Mouse (Mus musculus): ENCODE data around the gene Pa2g4.

The Pa2g4 gene

DNA sequence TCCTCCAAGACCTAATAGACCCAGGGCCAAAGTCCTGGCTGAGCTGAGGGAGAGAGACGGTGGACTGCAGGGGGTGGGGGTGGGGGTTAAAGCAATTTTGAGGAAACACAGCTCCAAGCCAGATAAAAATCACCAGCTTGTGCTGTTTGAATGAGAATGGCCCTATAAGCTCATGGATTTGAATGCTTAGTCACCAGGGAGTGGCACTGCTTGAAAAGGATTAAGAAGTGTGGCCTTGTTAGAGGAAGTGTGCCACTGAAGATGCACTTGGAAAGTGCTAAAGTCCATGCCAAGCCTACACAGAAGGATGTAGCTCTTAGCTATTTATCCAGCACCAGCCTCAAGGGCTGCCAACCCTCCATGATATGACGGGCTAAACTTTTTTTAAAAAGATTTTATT is 30.6 kb downstream of the Pa2g4 start:
- DNase-seq, result no peak

DNA sequence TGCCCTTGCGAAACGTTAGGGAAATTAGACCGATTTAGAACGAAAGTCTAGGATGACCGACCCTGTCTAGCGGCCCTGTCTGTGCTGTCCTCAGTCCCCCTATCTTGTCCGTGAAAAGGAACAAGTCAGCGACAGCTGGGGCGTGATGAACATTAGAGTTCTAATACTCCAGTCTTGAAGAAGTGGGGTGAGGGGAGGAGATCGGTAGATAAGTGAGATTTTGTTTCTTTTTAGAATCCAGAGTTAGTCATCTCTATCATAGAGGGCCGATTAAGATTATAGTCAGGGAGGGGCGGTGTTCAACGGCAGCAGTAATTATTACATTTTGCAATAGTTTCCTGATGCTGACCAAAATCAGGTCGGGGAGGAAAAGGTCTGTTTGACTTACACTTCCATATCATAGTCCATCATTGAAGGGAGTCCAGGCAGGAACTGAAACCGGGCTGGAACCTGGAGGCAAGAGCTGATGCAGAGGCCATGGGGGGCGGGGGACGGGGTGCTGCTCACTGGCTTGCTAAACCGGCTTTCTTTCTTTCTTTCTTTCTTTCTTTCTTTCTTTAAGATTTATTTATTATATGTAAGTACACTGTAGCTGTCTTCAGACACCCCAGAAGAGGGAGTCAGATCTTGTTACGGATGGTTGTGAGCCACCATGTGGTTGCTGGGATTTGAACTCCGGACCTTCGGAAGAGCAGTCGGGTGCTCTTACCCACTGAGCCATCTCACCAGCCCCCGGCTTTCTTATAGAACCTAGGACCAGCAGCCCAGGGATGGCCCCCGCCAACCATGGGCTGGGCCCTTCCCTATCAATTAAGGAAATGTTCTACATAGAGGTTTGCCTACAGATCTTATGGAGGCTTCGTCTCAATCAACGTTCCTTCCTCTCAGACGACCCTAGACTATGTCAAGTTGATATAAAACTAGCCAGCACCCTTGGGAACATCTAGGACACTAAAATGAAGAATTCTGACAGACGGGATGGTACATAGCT is 39.1 kb downstream of the Pa2g4 start:
- DNase-seq, result no peak

DNA sequence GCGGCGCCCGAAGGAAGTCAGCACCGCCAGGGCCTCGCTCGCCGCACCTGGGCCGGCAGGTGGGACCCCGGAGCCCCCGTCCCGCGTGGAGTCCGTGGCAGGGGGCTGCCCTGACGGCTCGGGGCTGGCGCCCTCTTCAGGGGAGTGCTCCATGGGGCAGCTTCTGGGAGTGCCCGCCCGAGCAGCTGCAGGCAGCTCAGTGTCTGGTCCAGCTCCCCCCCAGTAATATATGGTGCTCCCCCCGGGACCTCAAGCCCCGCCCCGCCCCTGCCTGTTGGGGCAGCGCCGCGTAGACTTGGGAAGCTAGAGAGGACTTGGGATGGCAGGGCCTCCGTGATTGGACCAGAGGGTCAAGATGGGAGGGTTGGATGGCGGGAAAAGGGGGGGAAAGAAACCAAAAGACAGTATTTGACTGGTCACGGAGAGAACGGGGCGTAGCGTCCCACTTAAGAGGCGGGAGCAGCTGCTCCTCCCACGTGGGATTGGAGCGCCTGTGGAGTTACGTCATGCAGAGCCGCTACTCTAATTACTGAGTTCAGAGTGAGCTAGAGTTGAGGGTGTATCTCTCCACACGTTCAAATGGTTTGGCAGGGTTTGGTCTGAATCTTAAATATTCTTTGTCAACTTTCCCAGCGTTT is 40.0 kb downstream of the Pa2g4 start, which contains the start of gene Esyt1:
Gene Esyt1, minus strand, starts transcription at position 201 of the 638 bp plus-strand sequence.
- peak; percentile 98 for DNase-seq

DNA sequence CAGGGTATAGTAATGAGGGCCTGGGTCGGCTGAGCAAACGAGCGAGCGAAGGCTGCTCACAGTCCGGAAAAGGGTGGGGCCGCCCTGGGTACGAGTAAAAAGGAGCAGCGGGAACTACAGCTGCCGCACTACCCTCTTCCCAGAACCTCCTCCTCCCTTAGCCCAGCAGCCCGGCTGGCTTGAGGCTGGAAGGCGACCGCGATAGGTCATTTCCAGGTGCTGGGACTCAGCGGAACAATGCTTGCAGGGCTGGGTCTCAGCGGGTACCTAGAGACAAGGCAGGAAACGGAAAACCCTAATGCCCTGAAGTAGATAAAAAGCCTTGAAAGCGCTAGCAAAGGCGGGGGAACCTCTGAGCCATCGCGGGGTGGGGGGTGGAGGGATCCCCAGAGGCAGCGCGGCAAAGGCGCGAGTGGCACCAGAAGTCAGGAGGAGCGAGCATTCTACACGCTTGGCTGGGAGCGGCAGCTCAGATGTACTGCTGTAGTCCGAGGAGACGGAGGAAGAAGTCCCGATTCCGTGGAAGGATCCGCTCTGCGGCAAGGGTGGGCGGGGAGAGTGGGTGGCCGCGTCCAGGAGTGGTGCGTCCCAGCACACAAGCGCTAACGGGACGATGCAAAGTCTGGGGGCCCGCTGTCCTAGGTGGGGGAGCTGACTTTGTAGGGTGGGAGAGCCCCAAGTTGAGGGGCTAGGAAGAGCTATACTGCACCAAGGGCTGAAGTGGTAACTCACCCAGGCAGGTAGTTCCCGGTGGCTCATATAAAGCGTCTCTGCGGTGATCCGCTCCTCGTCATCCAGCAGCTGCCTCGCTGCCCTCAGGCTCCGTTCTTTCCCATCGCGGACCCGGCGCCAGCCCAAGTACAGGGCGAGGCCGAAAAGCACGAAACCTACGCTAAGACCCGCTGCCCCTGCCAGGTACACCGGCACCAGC is 40.8 kb downstream of the Pa2g4 start:
- DNase-seq, result peak; percentile 55

DNA sequence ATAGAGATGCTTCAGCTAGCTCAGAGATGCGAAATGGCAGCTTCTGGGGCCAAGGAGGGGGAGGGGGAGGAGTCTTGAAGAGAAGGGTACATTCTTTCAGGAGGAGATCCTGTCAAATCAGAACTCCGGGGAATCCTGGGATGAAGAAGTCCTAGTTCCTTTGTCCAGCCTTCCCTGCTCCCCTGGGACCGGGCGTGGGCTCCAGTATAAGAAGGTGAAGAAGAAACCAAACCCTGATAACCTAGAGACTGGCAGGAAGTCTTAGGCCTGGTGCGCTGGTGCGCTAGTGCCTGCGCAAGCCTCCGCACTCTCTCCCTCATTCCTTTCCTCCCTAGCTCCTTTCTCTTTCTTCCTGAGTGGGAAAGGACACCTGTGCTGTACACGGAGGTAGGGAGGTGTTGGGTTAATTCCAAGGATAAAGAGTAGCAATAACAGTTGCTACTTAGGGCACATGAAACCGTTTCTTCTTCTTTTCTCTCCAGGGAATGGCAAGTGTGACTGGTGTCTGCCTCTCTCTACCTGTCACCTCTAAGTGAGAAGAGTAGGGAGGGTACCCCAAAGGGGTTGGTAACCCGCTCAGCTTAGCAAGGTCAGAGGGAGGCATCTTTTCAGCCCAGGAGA is 41.6 kb downstream of the Pa2g4 start:
- DNase-seq, result no peak

DNA sequence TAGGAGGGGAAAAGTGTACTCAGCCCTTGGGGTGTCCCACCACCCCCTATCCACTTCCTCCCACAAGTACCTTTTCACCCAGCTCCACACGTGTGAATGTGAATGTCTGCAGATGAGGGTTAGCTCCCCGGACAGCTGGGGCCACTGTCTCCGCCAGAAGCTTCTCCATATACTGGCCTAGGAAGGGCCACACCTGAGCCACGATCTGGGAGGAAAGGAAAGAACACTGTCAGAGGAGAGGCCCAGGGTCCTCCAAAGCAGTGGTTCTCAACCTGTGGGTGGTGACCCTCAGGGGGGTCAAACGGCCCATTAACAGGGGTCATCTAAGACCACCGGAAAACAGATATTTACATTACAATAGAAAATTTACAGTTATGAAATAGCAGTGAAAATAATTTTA is 43.4 kb downstream of the Pa2g4 start:
- no peak for DNase-seq

DNA sequence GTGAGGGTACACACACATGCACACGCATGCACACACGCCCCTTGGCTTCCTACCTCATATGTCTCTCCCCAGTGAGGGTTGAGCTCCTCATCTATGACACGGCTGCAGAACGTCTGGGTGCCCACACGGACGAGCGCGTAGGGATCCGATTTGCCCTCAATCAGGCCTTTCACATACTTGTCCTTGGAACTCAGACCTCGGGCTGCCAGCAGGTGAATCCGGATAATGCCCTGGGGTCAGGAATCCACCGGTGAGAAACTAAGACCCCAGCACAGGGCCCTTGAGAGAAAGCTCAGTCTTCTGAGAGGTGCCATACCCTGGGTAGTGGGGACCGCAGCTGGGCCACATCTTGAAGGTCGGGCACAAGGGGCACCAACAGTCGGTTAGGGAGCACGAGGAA is 45.2 kb downstream of the Pa2g4 start:
- DNase-seq, result no peak

DNA sequence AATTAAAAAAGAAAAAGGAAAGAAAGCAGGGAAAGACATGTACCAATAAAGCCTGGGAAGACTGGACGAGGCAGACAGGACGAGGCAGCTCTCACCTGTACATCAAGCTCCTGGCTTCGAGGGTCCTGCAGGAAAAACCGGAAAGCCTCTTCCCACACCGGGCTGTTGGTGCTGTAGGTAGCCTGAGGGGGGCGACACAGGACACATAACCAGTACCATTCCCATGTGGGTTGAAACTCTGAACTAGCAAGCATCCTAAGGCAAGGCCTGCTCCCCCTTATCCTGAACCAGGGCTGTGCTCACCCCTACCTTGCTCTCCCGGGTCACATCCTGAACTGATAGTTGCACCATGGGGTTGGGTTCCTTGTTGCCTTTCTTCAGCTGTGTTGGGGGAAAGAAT is 47.0 kb downstream of the Pa2g4 start:
- DNase-seq, result peak; percentile 65

DNA sequence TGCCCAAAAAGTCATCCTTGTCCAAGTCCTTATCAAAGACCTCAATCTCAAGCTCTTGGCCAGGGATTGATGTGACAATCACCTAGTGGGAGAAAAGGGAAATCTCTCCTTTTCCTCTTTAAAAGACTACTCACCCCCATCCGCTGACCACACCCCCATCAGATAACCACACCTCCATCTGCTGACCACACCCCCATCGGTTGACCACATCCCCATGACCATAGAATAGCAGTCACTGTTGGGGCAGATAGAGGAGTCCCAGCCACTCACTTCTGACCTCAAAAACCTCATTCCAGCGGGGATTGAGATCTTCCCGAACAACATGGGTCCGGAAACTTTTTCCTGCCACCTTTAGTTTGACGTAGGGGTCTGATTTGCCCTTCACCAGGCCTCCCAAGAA is 49.1 kb downstream of the Pa2g4 start:
- DNase-seq, result no peak

DNA sequence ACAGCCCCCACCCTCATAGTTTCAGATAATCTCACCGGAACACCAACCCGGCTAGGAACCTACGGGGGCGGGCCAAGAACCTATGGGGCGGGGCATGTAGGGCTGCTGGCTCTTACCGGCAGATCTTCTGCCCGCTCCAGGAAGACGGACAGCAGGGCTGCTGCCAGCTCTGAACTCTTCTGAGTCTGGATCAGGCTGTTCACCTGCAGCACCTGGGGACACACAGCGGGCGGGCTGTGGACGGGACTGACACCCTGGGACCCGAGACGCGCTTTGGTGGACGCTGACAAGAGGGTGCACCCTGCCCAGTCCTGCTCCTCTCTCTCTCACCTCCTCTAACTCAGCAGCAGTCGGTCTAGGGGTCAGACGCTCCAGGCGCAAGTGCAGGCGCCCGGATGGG is 49.8 kb downstream of the Pa2g4 start:
- no peak for DNase-seq

DNA sequence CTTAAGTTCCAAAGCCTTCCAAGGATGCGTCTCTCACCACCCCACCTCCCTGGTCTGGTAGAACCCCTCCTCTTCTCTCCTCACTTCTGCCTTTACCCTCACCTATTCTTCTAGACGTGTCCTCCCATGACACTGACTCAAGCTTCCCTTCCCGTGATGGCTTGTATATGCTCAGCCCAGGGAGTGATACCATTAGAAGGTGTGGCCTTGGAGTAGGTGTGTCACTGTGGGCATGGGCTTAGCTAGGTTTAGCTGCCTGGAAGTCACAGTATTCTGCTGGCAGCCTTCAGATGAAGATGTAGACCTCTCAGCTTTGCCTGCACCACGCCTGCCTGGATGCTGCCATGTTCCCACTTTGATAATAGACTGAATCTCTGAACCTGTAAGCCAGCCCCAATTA is 50.7 kb downstream of the Pa2g4 start:
- DNase-seq, result no peak

DNA sequence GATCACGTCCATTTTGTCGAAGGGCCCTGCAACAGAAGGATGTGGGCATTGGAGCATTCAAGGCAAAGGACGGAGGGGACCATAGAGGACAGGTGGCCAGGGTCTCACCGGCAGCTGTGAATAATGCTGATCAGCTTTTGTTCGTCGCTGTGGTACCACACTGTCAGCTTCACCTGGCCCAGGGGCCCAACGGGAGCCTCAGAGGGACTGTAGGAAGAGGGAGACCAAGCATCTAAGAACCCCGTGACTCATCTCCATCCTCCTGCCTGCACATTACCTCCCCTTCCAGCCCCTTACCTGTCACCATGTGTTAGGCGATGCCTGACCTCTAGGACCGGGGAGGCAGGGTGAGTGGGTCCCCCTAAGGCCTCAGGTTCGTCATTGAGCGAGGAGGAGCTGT is 54.0 kb downstream of the Pa2g4 start:
- no peak for DNase-seq

DNA sequence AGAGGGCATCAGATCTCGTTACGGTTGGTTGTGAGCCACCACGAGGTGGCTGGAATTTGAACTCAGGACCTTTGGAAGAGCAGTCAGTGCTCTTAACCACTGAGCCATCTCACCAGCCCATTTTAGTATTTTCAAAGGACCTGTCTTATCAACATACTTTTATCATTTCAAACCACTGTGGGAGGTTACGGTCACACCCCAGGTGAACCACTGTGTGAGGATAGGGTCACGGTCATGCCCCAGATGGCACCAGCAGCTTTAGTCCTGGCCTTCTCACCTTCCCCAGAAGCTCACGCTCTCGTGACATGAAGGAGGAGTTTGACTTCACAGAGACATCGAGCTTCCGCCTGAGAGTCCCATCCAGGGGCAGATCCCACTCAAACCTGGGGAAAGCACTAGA is 54.6 kb downstream of the Pa2g4 start:
- no peak for DNase-seq

DNA sequence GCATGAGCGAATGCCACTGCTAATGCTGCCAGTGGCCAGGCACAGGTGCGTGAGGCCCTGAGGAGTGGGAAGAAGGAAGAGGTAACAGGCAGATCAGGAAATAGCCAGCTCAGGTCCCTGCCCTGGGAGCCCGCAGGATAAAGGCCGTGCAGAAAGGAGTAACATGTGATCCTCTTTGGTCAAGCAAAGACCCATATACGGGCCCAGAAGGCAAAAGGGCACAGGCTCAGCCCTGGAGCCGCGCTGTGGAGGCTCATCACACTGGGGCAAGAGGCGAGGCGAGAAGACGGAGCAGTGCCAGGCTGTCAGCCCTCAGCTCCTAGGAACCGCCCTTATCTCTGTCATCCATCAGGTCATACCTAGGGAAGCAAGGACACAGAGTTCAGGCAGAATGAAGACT is 55.5 kb downstream of the Pa2g4 start:
- no peak for DNase-seq

DNA sequence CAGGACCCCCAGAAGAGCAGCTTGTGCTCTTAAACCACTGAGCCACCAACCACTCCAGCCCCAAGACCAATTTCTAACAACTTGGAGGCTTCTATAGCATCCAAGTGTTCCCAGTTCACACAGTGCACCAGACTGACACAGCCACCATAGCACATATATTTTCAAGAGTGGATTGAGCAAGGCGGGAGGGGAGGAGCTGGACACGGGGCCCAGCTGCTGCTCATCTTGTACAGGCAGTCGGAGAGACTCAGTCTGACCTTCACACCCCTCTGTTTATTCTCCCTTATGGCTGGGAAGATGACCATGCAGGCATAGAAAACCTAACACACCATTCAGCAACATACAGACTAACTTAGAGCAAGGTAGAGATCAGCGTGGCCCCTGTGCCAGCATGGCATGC is 56.0 kb downstream of the Pa2g4 start:
- no peak for DNase-seq

DNA sequence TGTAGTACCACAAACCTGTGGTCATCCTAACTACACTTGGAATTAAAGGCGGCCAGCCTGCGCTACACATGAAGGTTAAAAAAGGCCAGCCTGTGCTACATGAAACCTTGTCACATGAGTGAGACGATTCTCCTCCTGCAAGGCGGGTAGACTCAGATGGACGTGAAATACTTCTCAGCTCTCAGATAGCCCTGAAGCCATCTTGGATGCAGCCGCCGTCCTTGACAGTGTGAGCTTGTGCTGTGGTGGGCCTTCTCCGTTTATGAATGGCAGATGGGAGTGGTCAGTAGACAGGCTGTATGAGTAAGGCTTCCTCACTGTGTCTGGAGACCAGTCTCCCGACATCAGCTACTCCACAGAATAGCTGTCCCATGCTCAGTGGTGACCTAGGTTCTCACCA is 56.6 kb downstream of the Pa2g4 start:
- DNase-seq, result no peak

DNA sequence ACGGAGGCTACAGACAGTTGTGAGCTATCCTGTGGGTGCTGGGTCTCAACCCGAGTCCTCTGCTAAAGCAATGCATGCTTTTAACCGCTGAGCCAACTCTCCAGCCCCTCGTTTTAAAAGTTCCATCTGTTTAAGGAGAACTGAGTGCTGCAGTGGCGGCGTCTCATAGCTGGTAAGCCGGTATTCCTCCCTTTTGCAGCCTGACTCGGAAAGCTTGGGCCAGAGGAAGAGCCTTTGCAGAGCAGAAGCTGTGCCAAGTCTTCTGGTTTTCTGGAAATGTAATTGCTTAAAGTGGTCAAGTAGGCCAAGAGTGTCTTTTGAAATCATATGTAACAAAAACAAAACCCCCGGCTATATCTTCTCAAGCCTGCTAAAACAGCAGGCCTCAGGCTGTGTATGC is 57.5 kb downstream of the Pa2g4 start:
- DNase-seq, result no peak
